Mouse (Mus musculus) forebrain, embryonic 12.5 days (tissue): Measurements from ENCODE around the gene Tmem207. TPM values are rescaled to one million over a fixed set of nuclear protein-coding genes. Genes with fewer than 3 reads are reported as not detected.

Experiments used
- ATAC-seq: fragments of 200-750 bp; cut with Nextera tagmentation; 2 replicates; pipeline ENCODE4 v1.8.0; 2017; ENCODE audit warnings: moderate TSS enrichment; ENCODE audit not compliant: low FRiP score
- H3K27ac ChIP-seq: fragments of 300-500 bp; sonication (generic); 2 replicates; pipeline ENCODE4 v1.5.1; 2016; ENCODE audit warnings: mild to moderate bottlenecking
- H3K27me3 ChIP-seq: fragments of 300-500 bp; sonication (generic); 2 replicates; pipeline ENCODE4 v1.6.1; 2016; ENCODE audit warnings: mild to moderate bottlenecking
- H3K36me3 ChIP-seq: fragments of 300-500 bp; sonication (generic); replicated peaks from 2 replicates; pipeline ENCODE4 v1.6.1; 2016; ENCODE audit warnings: mild to moderate bottlenecking
- H3K4me1 ChIP-seq: fragments of 300-500 bp; sonication (generic); 2 replicates; pipeline ENCODE4 v1.6.1; 2016
- H3K4me2 ChIP-seq: fragments of 300-500 bp; sonication (generic); 2 replicates; pipeline ENCODE4 v1.6.1; 2016; ENCODE audit warnings: mild to moderate bottlenecking, moderate library complexity
- H3K4me3 ChIP-seq: fragments of 300-500 bp; sonication (generic); replicated peaks from 2 replicates; pipeline ENCODE4 v1.5.1; 2016; ENCODE audit warnings: mild to moderate bottlenecking
- H3K9ac ChIP-seq: fragments of 300-500 bp; sonication (generic); 2 replicates; pipeline ENCODE4 v1.6.1; 2016; ENCODE audit warnings: mild to moderate bottlenecking
- H3K9me3 ChIP-seq: fragments of 300-500 bp; sonication (generic); 2 replicates; pipeline ENCODE4 v1.6.1; 2016
- WGBS: fragments of 180-500 bp; shearing (Covaris S2); methylation state at CpG from one replicate; pipeline ENCODE4 v1.1.7; 2016; 5-methylcytosine and 5-hydroxymethylcytosine counted together
- polyA plus RNA-seq: library from polyadenylated mRNA; unstranded; fragments of >200 nt; fragmentation: Nextera tagmentation; extraction: Ambion mirVana; gene quantifications from 2 replicates; pipeline ENCODE4 v1.2.1, GENCODE M21; 2016

Gene Tmem207
- polyA plus RNA-seq: 0.09 TPM in 1 of 2 replicates, not detected in the other

DNA sequence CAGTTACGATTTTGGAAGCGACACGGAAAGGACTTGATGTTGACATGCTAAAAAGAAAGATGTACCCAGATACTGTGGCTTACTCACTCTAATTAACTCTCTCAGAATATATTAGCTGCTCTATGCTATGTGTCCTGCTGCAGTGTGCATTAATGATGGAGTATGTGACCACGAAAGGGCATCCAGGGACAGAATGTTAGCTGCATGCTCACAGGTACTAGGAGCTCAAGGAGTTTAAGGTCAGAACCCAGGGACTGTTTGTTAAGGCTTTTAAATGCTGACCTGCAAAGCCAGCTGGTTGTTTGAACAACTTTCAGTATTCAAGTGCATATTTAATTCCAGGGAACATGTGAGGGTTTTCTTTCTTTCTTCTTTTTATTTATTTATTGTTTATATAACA lies at the start of gene Tmem207:
TSS of gene Tmem207 (minus strand) at position 101 of the 400 bp plus-strand sequence.
- H3K27ac ChIP-seq: no peak within 1 kb of the TSS
- H3K4me2 ChIP-seq: no peak within 1 kb of the TSS
- H3K9me3 ChIP-seq: no peaks in the 10 kb centered on the region
- H3K4me3 ChIP-seq: no peak within 1 kb of the TSS
- ATAC-seq: no peak
- peaks cover 7% of the 10 kb centered on the region; the same call in 1 of the 2 replicates for H3K4me1 ChIP-seq
- no peaks in the 10 kb centered on the region for H3K27me3 ChIP-seq
- WGBS: 95% methylated on average over 4 of the region's 4 CpGs
- H3K36me3 ChIP-seq: no peaks in the 10 kb centered on the region
- H3K9ac ChIP-seq: no peak within 1 kb of the TSS

DNA sequence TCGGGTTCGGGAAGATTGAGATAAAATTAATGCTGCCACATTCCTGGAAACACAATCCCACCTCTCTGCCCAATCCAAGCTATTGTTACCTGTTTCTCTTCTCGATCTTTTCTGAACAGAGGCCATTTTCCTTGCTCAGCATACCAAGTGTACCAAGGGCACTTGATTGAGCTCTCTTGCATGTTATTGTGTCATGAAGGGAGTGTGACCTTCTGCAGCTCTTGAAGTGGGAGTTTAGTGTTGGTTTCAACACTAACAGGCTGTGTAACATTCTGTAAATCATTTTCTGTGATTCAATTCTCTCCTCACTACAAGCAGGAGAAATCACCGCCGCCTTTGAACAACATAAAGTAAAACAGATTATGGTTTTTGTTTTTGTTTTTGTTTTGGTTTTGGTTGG lies 47.6 kb upstream of the Tmem207 start:
- Histone ChIP-seq H3K9ac (no peak overlapping the region), H3K4me2 (no peak overlapping the region), H3K4me3 (no peak overlapping the region), H3K36me3 (no peaks in the 10 kb centered on the region), H3K27me3 (no peaks in the 10 kb centered on the region), H3K9me3 (no peaks in the 10 kb centered on the region), H3K4me1 (no peaks in the 10 kb centered on the region), H3K27ac (no peak overlapping the region)
- 92% methylated on average over 5 of the region's 5 CpGs for WGBS
- no peak for ATAC-seq

DNA sequence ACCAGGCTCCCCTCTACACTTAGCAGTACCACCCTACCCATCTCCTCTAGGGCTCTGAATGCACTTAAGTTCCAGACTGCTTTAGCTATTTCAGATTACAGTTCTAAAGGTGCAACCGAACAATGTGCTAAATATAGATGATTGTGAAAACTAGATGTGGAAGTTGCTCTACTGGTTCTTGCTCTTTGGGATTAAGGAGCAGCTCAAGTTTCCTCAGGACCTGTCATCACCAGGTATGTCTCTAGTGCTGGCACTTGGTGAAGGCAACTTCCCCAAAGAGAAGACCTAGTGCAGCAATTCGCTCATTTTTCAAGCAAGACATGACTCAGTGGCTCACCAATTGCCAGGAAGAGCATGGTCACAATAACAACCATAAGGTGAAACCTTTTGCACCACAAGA lies 45.3 kb upstream of the Tmem207 start:
- H3K36me3 ChIP-seq: no peaks in the 10 kb centered on the region
- WGBS: 93% methylated on average over 2 of the region's 2 CpGs
- no peaks in the 10 kb centered on the region for H3K9me3 ChIP-seq
- no peaks in the 10 kb centered on the region for H3K4me1 ChIP-seq
- no peak overlapping the region for H3K9ac ChIP-seq
- H3K27ac ChIP-seq: no peak overlapping the region
- H3K4me3 ChIP-seq: no peak overlapping the region
- ATAC-seq: no peak
- no peak overlapping the region for H3K4me2 ChIP-seq
- H3K27me3 ChIP-seq: no peaks in the 10 kb centered on the region

DNA sequence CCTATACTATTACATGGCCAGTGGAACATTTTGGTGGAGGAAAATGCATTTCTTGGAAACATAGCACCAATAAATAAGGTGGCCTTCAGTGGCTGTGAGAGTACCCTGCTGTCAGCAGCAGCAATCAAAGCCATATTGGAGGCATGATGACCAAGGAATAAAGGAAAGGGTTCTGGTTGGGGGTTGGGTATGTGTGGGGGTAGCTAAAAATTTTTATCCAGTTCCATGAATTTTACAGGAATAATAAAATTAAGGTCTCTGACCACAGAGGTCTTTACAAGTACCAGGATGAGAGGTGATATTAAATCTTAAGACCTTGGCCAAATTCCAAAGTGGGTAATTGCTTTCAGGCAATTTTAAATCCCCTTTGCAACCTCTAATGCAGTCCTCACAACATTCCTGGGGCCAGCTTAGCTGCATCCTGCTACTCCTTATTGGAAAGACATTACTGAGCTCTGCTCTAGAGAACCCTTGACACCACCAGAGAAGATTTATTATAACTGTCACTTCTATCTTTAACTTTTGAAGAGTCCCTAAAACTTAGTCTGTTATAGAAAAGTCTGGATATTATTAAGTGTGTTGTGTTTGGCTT lies 42.9 kb upstream of the Tmem207 start:
- ATAC-seq: no peak
- no peak overlapping the region for H3K4me2 ChIP-seq
- H3K4me1 ChIP-seq: no peaks in the 10 kb centered on the region
- H3K27ac ChIP-seq: no peak overlapping the region
- H3K9me3 ChIP-seq: no peaks in the 10 kb centered on the region
- H3K36me3 ChIP-seq: no peaks in the 10 kb centered on the region
- no peak overlapping the region for H3K4me3 ChIP-seq
- H3K9ac ChIP-seq: no peak overlapping the region
- no peaks in the 10 kb centered on the region for H3K27me3 ChIP-seq

DNA sequence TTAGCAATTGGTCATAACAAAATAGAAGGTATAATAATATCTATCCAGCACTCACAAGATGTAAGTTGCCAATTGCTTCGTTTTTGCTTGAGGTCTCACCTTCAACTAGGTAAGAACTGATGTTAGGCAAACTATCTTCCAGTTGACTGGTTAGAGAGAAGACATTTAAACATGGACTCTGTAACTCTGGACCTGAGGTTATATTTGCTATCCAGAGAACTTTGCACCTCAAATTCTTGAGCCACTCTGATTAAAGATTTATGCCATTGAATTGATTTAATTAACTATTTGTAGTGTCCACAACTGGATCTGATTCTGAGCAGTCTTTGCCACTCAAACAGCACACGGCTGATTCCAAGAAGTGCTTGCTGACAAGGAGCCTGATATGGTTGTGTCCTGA lies 36.2 kb upstream of the Tmem207 start:
- 87% methylated on average over 2 of the region's 2 CpGs for WGBS
- no peaks in the 10 kb centered on the region for H3K27me3 ChIP-seq
- no peaks in the 10 kb centered on the region for H3K4me1 ChIP-seq
- H3K27ac ChIP-seq: no peak overlapping the region
- no peak overlapping the region for H3K4me2 ChIP-seq
- no peak for ATAC-seq
- H3K36me3 ChIP-seq: no peaks in the 10 kb centered on the region
- no peaks in the 10 kb centered on the region for H3K9me3 ChIP-seq
- H3K4me3 ChIP-seq: no peak overlapping the region
- no peak overlapping the region for H3K9ac ChIP-seq

DNA sequence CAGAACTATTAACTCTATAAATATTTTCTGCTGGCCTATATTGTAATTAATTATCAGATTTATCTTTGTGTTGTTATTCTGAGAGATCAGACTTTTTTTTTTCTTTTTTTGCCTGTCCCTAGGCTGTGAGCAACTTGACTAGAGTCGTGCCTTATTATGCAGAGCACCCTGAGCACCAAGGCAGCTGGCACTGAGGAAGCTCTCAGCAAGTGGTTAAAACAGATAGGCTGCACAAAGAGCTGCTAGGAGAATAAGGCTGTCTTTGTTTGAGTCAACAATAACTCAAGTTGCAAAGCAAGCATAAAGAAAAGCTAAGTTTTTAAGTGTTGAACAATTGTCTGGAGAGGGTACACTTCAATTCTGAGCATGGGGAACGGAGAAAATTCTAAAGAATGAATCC lies 35.2 kb upstream of the Tmem207 start:
- Histone ChIP-seq H3K9me3 (no peaks in the 10 kb centered on the region), H3K4me2 (no peak overlapping the region), H3K27me3 (no peaks in the 10 kb centered on the region), H3K4me1 (no peaks in the 10 kb centered on the region), H3K9ac (no peak overlapping the region), H3K27ac (no peak overlapping the region), H3K36me3 (no peaks in the 10 kb centered on the region), H3K4me3 (no peak overlapping the region)
- ATAC-seq: no peak
- 23% methylated on average over 2 of the region's 2 CpGs for WGBS

DNA sequence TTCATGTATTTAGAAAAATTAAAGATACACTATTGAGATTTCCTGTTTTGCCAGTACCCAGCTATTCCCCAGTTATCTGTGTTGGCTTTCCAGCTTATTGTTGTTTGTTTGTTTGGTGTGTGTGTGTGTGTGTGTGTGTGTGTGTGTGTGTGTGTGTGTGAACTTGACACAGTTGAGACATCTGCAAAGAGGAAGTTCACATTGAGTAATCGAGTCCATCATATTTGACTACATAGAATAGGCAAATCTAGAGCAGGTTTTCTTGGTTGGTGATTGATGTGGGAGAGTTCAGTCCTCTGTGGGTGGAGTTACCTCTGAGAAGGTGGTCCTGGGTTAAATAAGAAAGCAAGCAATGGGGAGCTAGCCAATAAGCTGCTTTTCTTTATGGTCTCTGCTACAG lies 32.2 kb upstream of the Tmem207 start:
- no peak overlapping the region for H3K4me2 ChIP-seq
- H3K4me3 ChIP-seq: no peak overlapping the region
- no peak overlapping the region for H3K9ac ChIP-seq
- no peaks in the 10 kb centered on the region for H3K27me3 ChIP-seq
- no peak for ATAC-seq
- H3K36me3 ChIP-seq: no peaks in the 10 kb centered on the region
- H3K27ac ChIP-seq: no peak overlapping the region
- 83% methylated on average over 1 of the region's 1 CpGs for WGBS
- H3K4me1 ChIP-seq: no peaks in the 10 kb centered on the region
- no peaks in the 10 kb centered on the region for H3K9me3 ChIP-seq

DNA sequence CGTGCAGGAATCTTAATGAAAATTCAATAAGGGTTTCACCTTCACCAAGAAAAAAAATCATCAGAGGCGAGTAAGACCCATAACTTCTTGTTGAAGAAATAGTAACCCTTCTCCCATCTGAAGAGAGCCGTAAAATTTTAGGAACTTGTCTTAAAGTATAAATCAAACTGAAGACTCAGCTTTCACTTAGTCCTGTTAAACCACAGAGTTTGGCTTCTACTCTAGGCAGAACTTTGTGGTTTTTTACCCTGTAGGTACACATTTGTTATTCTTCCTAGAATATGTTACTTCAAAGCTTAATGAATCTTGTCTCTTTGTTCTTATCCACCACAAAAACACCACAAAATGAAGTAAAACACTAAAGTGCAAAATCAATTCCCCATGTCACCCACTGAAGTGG lies 25.7 kb upstream of the Tmem207 start:
- H3K27me3 ChIP-seq: no peaks in the 10 kb centered on the region
- no peaks in the 10 kb centered on the region for H3K9me3 ChIP-seq
- 90% methylated on average over 3 of the region's 3 CpGs for WGBS
- no peak overlapping the region for H3K9ac ChIP-seq
- no peak for ATAC-seq
- H3K4me2 ChIP-seq: no peak overlapping the region
- H3K27ac ChIP-seq: no peak overlapping the region
- no peaks in the 10 kb centered on the region for H3K4me1 ChIP-seq
- H3K36me3 ChIP-seq: no peaks in the 10 kb centered on the region
- H3K4me3 ChIP-seq: no peak overlapping the region

DNA sequence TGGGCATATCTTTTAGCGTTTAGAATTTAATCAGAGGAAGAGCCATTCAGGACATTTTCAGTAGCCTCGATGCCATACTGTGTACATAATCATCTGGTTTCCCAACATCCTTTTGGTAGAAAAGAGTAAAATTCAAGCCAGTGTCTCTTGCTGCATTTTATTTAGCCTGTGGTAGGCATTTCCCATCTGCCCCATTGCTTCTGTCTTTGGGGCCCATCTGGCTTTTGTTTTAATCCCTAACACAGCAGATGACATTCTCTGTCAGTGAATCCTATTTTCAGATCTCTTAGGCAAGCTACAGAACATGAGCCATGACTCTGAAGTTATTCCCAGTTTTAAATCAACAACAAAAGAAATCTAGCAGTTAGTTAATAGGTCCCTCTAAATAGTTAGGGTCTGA lies 22.7 kb upstream of the Tmem207 start:
- Histone ChIP-seq H3K4me2 (no peak overlapping the region), H3K4me1 (no peaks in the 10 kb centered on the region; the same call in 1 of the 2 replicates), H3K36me3 (no peaks in the 10 kb centered on the region), H3K9me3 (no peaks in the 10 kb centered on the region), H3K27ac (no peak overlapping the region), H3K27me3 (no peaks in the 10 kb centered on the region), H3K9ac (no peak overlapping the region), H3K4me3 (no peak overlapping the region)
- no peak for ATAC-seq
- 88% methylated on average over 2 of the region's 2 CpGs for WGBS

DNA sequence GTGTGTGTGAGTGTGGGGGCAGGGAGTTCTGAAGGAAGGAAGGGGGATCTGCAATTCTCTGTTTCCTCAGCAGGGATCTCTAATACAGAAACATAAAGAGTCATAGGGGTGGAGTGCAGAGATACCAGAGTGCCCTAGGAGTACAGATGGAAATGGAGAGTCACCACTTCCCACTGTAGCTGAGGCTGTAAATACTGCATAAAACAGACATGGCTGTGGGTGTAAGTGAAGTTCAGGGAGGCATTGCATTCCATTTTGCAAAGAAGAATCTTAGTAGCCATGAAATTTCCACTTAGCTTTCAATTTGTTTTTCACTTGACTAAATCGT lies 20.3 kb upstream of the Tmem207 start:
- 84% methylated on average over 1 of the region's 1 CpGs for WGBS
- Histone ChIP-seq H3K27me3 (no peaks in the 10 kb centered on the region), H3K4me3 (no peak overlapping the region), H3K4me2 (no peak overlapping the region), H3K4me1 (no peaks in the 10 kb centered on the region; the same call in 1 of the 2 replicates), H3K36me3 (no peaks in the 10 kb centered on the region), H3K9me3 (no peaks in the 10 kb centered on the region), H3K27ac (no peak overlapping the region), H3K9ac (no peak overlapping the region)
- ATAC-seq: no peak

DNA sequence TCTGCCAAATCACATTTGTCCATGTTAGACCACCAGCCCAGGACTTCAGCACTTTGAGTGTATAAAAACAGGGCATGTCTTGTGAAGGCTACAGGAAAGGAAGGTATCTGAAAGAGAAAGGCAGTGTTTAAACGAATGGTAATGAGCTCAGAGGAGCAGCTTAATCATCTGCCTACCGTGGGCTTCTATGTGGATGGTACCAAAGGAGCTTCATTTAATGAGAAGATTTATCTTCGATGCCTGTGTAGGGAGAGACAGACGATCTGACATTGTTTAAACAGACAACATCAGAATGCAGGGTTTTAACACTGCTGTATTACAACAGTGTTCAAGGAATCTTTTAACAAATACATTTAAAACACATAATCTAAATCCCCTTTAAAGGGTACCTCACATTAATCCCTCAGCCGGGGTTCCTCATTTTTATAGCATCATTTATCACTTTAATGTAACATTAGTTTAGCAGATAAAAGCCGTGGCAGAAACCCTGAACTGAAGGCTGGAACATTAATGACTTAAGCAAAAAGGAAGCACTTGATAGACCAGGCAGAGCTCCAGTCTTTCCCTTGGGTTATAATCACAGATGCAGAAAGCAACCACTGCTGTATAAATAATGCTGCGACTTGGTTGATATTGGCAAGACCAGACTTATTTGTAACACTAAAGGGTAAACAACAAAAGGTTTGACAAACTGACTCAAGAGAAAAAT lies 19.8 kb upstream of the Tmem207 start:
- H3K4me3 ChIP-seq: no peak overlapping the region
- no peaks in the 10 kb centered on the region; the same call in 1 of the 2 replicates for H3K4me1 ChIP-seq
- H3K9ac ChIP-seq: no peak overlapping the region
- no peak for ATAC-seq
- no peaks in the 10 kb centered on the region for H3K36me3 ChIP-seq
- no peaks in the 10 kb centered on the region for H3K9me3 ChIP-seq
- no peak overlapping the region for H3K27ac ChIP-seq
- WGBS: 23% methylated on average over 7 of the region's 7 CpGs
- H3K27me3 ChIP-seq: no peaks in the 10 kb centered on the region
- H3K4me2 ChIP-seq: no peak overlapping the region

DNA sequence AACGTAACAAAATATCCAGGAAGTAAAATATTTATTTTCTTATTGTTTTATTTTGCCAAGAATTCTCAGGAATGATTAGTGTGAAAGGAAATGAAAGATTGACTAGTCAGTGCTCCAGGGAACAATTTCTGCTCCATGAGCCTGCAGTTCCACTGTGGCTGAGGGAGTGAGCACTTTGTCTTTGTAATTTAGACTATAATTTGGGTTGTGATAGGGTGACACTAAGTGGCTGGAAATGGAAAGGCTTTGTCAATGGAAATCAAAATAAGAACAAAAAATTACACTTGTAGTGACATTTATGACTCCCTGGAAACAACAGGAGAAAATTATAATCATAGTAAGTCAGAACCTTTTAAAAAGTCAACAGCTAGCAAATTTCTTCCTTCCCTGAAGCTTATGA lies 5.7 kb upstream of the Tmem207 start:
- peaks cover 7% of the 10 kb centered on the region; the same call in 1 of the 2 replicates for H3K4me1 ChIP-seq
- H3K27me3 ChIP-seq: no peaks in the 10 kb centered on the region
- H3K9me3 ChIP-seq: no peaks in the 10 kb centered on the region
- no peak for ATAC-seq
- no peak overlapping the region for H3K27ac ChIP-seq
- 92% methylated on average over 1 of the region's 1 CpGs for WGBS
- no peaks in the 10 kb centered on the region for H3K36me3 ChIP-seq
- H3K4me3 ChIP-seq: no peak overlapping the region
- no peak overlapping the region for H3K9ac ChIP-seq
- H3K4me2 ChIP-seq: no peak overlapping the region

DNA sequence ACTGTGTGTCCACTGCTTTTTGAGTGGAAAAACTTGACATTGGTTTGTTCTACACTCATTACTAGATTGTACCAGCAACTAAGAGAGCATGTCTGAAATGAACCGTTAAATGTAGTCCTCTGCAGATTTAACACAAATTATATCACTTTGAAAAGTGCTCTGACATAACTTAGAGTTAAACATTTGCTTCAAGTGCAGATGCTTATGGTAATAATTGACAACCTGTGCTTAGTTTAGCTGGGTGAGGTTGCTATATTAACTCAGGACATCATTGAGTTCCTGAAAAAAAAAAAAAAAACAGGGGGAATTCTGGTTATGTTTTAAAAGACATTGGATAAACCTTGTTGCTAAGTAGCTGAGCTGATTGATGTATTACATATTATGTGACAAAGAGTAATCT lies 3.9 kb upstream of the Tmem207 start:
- Histone ChIP-seq H3K27ac (no peak overlapping the region), H3K9ac (no peak overlapping the region), H3K4me1 (peaks cover 7% of the 10 kb centered on the region; the same call in 1 of the 2 replicates), H3K27me3 (no peaks in the 10 kb centered on the region), H3K9me3 (no peaks in the 10 kb centered on the region), H3K36me3 (no peaks in the 10 kb centered on the region), H3K4me3 (no peak overlapping the region), H3K4me2 (no peak overlapping the region)
- 88% methylated on average over 1 of the region's 1 CpGs for WGBS
- ATAC-seq: no peak
